17 mouse cellular contexts compared by ENCODE assay signal in genomic region chr2:157451372-157452040, GRCm38 (mm10). TPM values are rescaled to one million over a fixed set of nuclear protein-coding genes. Genes with fewer than 3 reads are reported as not detected.
DNase-seq lines count a peak whose midpoint lies in the region; ATAC-seq lines count a peak whose summit lies in the region.
"Had no signal": no experiment of that assay in that cellular context is flagged by ENCODE, and none has a peak within 500 bp of the region (broad histone marks: within the 10 kb centered on the region; RNA-seq: fewer than 3 reads in every experiment).

No protein-coding gene starts in this region.

- H3K4me3 ChIP-seq in hindbrain, embryonic 13.5 days: no peak overlapping the region
- H3K4me3 ChIP-seq in hindbrain, embryonic 16.5 days (ENCODE audit: low read length): no peak overlapping the region
- H3K4me3 ChIP-seq in embryonic facial prominence, embryonic 10.5 days: no peak overlapping the region
- H3K4me3 ChIP-seq: erythroblast, embryonic 14.5 days; gastrocnemius, adult 2 months; limb, embryonic 15.5 days; midbrain, embryonic 12.5 days had no signal

- no peaks in the 10 kb centered on the region for H3K9me3 ChIP-seq in hindbrain, embryonic 13.5 days
- H3K9me3 ChIP-seq in hindbrain, embryonic 16.5 days (ENCODE audit: control insufficient read depth, low read length): no peaks in the 10 kb centered on the region
- H3K9me3 ChIP-seq in embryonic facial prominence, embryonic 10.5 days: peaks cover 4% of the 10 kb centered on the region; the same call in 1 of the 2 replicates
- H3K9me3 ChIP-seq: limb, embryonic 15.5 days; midbrain, embryonic 12.5 days had no signal

- DNase-seq in 3T3-L1 (ENCODE audit: low read depth, low spot score): peak; percentile 79
- no peak for DNase-seq in embryonic facial prominence, embryonic 10.5 days (ENCODE audit: low spot score)
- DNase-seq in lung, postnatal 25 days (ENCODE audit: low spot score): peak; percentile 66
- DNase-seq in ovary, postnatal 36 days (ENCODE audit: low spot score): no peak
- DNase-seq in thymus, postnatal 25 days: no peak
- DNase-seq: cerebellum, adult 9-10 months; embryo, embryonic 11 days; gastrocnemius, adult 2 months; heart, adult 11 months; kidney, adult 8-10 months; thymus, postnatal 36 days had no signal

- no peak; the same call in 1 of the 2 replicates for ATAC-seq in hindbrain, embryonic 13.5 days (ENCODE audit: low FRiP score)
- ATAC-seq in hindbrain, embryonic 16.5 days: no peak
- ATAC-seq: forebrain, embryonic 16.5 days had no signal

- no peaks in the 10 kb centered on the region for H3K27me3 ChIP-seq in hindbrain, embryonic 13.5 days
- no peaks in the 10 kb centered on the region for H3K27me3 ChIP-seq in hindbrain, embryonic 16.5 days (replicated peaks; ENCODE audit: control insufficient read depth, insufficient read depth, low read length)
- no peaks in the 10 kb centered on the region; the same call in 1 of the 2 replicates for H3K27me3 ChIP-seq in embryonic facial prominence, embryonic 10.5 days (replicated peaks; ENCODE audit: low read depth, poor library complexity, severe bottlenecking)
- H3K27me3 ChIP-seq: limb, embryonic 15.5 days had no signal

- no peak overlapping the region for H3K4me2 ChIP-seq in hindbrain, embryonic 13.5 days
- H3K4me2 ChIP-seq in hindbrain, embryonic 16.5 days (ENCODE audit: low read length): no peak overlapping the region
- H3K4me2 ChIP-seq: limb, embryonic 15.5 days; midbrain, embryonic 12.5 days had no signal

- WGBS in hindbrain, embryonic 13.5 days: 86% methylated on average over 7 of the region's 7 CpGs
- 88% methylated on average over 7 of the region's 7 CpGs for WGBS in hindbrain, embryonic 16.5 days
- 90% methylated on average over 7 of the region's 7 CpGs for WGBS in embryonic facial prominence, embryonic 10.5 days

- no peak overlapping the region for H3K9ac ChIP-seq in hindbrain, embryonic 13.5 days
- no peak overlapping the region for H3K9ac ChIP-seq in hindbrain, embryonic 16.5 days (ENCODE audit: low read depth, low read length)
- H3K9ac ChIP-seq: limb, embryonic 15.5 days; midbrain, embryonic 12.5 days had no signal

- peak overlapping the region; percentile 23; the same call in 1 of the 2 replicates for H3K27ac ChIP-seq in hindbrain, embryonic 13.5 days
- no peak overlapping the region for H3K27ac ChIP-seq in hindbrain, embryonic 16.5 days (ENCODE audit: low read depth, low read length)
- H3K27ac ChIP-seq in embryonic facial prominence, embryonic 10.5 days (replicated peaks): peak overlapping the region; percentile 40; the same call in 1 of the 2 replicates
- H3K27ac ChIP-seq: gastrocnemius, adult 2 months; limb, embryonic 15.5 days; midbrain, embryonic 12.5 days had no signal

- H3K4me1 ChIP-seq in hindbrain, embryonic 13.5 days (replicated peaks): peaks cover 7% of the 10 kb centered on the region
- H3K4me1 ChIP-seq in hindbrain, embryonic 16.5 days (ENCODE audit: control insufficient read depth, insufficient read depth, low read depth, low read length): peaks cover 2% of the 10 kb centered on the region
- peaks cover 32% of the 10 kb centered on the region for H3K4me1 ChIP-seq in embryonic facial prominence, embryonic 10.5 days
- H3K4me1 ChIP-seq: midbrain, embryonic 12.5 days had no signal

- H3K36me3 ChIP-seq in hindbrain, embryonic 13.5 days: peaks cover 36% of the 10 kb centered on the region
- H3K36me3 ChIP-seq in hindbrain, embryonic 16.5 days (ENCODE audit: control insufficient read depth, insufficient read depth, low read length): peaks cover 6% of the 10 kb centered on the region
- peaks cover 89% of the 10 kb centered on the region for H3K36me3 ChIP-seq in embryonic facial prominence, embryonic 10.5 days (replicated peaks)

RNA-seq across cellular contexts. Expression of gene Src, which starts 33.3 kb away (rescaled TPM):
- polyA plus RNA-seq in hindbrain, embryonic 13.5 days (2015; fragmentation: Nextera tagmentation; extraction: Ambion mirVana): 31.3 and 31.8 TPM in 2 replicates
- 26.5 and 29.9 TPM in 2 replicates for polyA plus RNA-seq in hindbrain, embryonic 16.5 days (2015; fragmentation: Nextera tagmentation; extraction: Ambion mirVana)
- polyA plus RNA-seq in embryonic facial prominence, embryonic 10.5 days (2016; fragmentation: Nextera tagmentation; extraction: Ambion mirVana): 22.1 and 23.1 TPM in 2 replicates

Comparison
In these comparisons a context has a peak if more than half of its experiments do, and no peak if none do; other contexts are left out.
1. DNase-seq: peak in 3T3-L1 (single experiment) and lung, postnatal 25 days (single experiment); none in embryonic facial prominence, embryonic 10.5 days (single experiment), ovary, postnatal 36 days (single experiment) and thymus, postnatal 25 days (single experiment).